Mouse (Mus musculus): ENCODE results near the gene Klhl25.
"Not testable (repeated sequence)": the region's sequence is repeated elsewhere in the genome, so short reads cannot be mapped to it uniquely, and the experiment has no call there.

The Klhl25 gene

DNA sequence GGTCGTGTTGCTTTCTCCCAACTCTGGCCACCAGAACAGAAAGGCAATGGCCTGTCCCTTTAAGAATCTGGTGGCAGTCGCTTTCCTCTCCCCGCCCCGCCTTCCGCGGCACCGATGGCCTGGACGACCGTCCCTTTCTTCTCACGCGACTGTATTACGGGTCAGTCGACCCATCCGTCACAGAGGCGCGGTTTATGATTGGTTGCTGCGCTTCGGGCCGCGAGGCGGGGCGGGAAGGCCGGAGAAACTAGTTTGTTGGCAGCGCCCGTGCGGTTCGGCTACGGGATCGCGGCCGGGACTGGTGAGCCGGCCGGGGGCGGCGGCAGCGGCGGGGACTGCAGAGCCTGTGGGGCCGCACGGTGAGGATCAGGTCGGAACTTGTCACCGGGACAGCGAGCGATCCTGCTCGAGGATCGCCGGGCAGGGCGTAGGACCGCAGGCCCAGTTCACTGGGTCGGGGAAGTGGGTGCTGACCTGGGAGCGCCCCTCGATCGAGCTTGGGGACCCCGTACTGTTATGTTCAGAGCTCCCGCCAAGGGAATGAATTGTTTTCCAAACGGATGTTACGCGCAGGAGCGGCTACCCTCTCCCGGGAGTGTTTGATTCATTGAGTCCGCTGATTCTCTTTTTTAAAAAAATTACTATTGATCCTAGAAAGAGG is at the start of gene Klhl25:
Gene Klhl25, plus strand, starts transcription at position 196 of the 661 bp plus-strand sequence.
- peak; percentile 92 to 95 for DNase-seq (ENCODE audit: low spot score in 2 of 2)

DNA sequence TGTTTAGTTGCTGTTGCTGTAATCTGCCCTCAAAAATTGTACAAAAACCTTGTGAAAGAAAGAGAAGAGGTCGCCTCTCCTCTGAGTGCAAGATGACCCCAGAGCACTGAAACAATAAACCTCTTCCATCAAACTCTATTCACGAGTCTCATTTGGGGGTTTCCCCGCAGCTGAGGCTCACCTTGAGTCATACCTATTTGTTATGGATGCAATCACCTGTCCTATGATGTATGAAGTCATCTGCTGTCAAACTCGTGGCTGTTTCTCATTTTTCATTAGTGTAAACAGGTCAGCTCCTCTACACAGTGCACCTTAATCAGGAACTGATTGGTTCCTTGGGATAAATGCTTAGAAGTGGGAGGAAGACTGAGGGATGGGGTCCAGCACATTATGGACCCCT is 47.6 kb upstream of the Klhl25 start:
- DNase-seq (ENCODE audit: low spot score in 2 of 2): no peak

DNA sequence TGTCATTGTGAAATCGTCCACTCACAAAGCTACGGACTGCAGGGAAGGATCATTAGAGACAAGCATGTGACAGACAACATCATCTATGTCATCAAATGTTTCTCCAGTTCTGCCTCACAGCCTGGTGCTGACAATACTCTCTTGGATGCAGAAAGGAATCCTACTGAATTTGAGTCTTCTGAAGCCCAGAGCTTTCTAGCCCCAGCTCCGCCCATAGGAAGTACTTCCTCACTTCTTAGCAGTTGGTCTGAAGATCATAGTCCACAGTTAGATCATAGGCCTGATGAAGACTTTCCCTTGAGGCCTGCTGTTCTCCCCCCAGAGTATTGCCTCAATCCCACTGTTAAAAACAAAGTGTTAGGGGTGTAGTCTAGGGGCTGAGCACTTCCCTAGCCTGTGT is 47.1 kb upstream of the Klhl25 start:
- no peak for DNase-seq (ENCODE audit: low spot score in 2 of 2)

DNA sequence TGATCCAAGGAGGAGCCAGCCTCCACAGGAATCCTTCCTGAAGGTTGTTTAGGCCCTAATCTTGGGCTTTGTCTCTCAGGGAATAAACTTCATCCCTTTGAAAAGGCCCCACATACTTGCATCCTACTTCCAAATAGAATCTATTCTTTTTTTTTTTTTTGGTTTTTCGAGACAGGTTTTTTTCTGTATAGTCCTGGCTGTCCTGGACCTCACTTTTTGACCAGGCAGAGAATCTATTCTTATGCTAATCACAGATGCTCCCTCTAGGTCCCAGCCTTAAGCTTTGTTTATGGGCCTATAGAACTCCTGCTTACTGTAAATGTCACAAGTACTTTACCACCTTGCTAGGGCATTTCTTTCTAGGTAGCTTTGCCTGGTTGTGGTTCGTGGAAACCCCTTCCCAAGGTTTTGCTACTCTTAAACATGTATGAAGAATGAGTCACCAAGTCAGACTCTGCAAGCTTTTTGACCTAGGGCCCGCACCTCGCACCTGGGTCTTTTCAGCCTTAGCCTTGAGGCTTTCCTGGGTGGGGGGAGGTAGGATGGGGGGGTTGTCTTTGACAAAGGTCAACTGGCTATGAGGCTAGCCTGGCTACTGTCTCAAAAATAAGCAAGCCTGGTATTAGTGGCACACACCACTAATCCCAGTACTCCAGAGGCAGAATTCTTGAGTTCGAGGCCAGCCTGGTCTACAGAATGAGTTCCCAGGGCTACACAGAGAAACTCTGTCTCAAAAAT is 46.3 kb upstream of the Klhl25 start:
- no peak for DNase-seq (ENCODE audit: low spot score in 2 of 2)

DNA sequence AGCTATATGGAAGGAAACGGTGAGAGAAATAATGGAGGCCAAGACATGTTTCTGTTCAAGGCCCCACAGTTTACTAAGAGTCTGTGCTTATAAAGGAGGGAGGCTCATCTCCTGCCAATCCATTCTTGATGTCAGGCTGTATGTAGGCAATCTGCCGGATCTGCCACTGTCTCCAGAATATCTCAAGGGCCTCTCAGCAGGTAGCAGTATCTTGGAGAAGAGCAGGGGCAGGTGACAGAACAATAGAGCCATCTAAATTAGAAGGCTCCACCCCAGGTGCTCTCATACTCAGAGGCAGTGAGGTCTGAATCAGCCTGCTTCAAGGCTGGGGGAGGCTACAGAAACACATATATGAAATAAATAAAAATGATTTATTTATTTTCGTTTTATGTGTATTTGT is 45.2 kb upstream of the Klhl25 start:
- no peak for DNase-seq (ENCODE audit: low spot score in 2 of 2)

DNA sequence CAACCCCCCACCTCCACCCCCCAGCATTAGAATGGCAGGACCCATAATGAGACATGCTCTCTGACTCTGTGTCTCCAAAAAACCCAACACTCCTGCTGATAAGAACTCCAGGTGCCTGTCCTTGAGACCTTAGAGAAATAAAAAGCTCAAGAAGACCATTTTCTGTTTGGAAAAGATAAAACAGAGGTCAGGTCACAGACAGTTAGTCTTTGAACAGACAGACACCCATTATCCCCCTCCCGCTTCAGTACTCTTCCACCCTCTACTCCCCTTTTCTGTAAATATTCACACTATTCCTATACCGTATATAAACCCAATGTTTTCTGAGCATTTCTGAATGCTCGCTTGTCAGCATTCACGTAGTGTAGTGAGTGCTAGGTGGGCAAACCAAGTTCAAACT is 41.9 kb upstream of the Klhl25 start:
- no peak for DNase-seq (ENCODE audit: low spot score in 2 of 2)

DNA sequence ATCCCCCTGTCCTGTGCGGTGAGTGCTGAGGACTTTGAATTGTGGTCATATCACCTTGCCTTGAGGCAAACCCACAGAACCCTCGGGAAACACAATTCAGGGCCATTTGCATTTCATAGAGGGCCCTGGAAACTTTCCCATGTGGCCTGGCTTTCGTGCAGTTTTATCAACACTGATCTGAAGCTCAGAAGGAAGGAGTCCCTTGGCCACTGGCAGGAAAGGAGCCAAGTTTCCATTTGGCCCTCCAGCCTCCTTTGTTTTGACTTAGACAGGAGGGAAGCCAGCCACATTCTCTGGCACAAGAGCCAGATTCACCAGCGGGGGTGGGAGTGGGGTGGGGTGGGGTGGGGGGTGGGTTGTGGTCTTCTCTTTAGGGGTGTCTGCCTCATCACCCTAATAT is 41.4 kb upstream of the Klhl25 start:
- DNase-seq (ENCODE audit: low spot score in 2 of 2): peak in 1 of 2 experiments; percentile 27

DNA sequence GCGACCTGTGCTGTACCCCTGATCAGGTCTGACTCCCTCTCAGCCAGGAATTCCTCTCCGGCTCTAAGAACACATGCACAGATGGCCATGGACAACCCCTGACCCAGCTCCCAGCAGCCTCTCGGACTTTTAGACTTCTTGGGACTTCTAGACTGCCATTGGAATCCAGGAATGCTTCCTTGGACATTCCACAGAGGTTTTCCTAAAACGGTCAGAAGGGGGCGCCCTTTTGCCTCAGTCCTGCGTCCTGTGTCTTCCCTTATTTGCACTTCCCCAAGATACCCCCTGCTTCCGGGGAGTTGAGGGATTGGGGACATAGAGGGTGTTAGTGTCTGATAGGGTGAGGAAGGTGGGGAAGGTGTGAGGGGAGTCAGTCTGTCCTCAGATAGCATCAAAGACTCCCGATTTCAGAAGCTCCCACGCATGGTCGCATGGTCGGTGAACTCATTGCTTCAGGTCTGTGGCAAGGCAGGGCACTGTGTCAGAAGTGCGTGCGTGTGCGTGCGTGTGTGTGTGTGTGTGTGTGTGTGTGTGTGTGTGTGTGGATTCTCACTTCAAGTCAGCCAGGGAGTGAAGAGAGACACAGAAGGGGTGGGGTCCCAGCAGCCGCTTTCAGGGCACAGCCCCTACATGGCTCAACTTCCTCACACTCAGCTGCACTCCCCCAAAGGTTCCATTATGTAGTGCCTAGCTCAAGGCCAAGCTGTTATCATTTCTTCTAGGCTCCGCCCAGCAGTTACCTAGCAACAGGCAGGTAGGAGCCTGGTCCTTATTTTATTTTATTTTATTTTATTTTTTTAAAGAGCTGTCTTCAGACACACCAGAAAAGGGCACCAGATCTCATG is 40.4 kb upstream of the Klhl25 start:
- DNase-seq (ENCODE audit: low spot score in 2 of 2): peak in 1 of 2 experiments; percentile 15

DNA sequence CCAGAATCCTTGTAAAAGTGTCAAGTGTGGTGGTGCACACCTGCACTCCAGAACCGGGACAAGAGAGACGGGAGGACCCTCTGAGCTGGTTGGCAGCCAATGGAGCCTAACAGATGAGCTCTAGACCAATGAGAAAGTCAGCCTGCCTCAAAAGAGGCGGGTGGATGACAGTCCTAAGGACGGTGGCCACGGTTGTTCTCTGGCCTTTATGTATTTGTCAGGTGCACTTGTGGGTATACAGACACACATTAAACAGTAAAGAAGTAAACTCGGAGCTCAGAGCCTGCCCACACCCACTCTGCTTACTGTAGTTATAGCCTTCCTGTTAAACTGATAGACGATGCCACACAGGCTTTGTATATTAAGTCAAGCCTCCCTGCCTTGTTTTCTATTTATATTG is 27.4 kb upstream of the Klhl25 start:
- no peak for DNase-seq (ENCODE audit: low spot score in 2 of 2)

DNA sequence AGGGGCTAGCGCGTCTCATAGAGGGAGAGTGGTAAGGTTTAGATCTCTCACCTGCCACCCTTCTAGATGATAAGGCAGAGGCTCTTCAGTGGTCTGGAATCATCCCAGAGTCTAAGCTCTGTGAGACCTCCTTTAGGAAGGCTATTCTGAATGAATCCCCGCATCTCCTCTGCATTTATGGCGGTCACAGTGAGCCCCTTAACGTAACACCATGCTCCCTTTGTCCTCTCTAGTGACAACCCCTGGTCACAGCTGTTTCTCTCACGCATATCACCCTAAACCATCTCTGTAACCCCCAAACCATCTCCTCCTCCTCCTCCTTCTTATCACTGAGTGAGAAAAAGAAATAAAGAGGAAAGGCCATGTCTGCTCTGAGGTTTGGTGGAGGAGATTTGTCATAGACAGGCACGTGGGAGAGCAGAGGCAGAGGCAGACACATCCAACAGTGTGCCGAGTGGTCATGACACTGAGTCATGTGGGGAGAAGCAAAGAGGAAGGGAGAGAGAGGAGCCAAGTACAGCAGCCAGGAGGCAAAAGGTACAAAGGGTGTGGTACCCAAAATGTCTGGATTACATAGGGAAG is 25.9 kb upstream of the Klhl25 start:
- no peak for DNase-seq (ENCODE audit: low spot score in 2 of 2)

DNA sequence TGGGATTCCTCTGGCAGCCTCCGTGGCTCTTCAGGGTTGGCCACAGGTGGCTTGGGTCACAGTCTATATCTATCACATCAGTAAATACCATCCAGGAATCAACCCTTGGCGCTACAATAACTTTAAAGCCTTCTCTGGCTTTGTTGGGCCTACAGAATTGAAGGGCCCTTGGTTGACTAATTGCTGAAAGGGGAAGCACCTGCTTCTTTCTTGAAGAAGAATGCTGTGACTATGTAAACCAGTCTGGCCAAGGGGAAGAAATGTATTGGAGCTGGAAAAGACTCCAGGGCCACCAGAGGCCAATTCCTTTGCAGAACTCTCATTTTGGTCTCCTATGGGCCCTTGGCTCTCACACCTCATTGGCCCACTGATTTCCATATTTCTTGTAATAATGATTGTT is 25.0 kb upstream of the Klhl25 start:
- DNase-seq (ENCODE audit: low spot score in 2 of 2): no peak

DNA sequence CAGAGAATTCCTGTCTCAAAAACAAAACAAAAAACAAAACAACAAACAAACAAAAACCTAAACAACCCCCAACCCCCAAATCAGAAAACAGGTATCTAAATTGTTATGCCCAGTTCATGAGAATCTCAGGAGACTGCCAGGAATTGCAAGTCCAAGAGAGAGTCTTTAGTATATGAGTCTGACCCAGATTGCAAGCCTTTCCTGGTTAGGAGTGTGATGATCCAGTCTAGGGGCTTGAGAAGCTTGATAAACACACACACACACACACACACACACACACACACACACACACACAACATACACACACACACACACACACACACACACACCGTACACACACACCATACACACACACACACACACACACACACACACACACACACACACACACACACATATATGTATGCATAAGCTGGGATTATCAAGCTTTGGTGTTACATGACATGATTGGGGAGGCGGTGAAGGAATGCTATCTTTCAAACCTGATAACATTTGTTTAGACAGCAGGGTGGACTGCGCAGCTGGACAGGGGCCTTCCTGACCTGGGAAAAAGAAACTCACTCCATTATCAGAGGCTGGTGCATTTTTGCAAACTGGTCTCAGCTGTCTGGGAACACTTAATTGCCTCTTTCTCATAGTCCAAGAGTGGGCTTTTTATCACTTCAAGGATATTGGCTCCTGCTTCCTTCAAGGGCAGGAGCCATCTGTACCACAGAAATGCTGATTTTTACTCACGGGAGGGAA is 21.6 kb upstream of the Klhl25 start:
- no peak for DNase-seq (ENCODE audit: low spot score in 2 of 2)

DNA sequence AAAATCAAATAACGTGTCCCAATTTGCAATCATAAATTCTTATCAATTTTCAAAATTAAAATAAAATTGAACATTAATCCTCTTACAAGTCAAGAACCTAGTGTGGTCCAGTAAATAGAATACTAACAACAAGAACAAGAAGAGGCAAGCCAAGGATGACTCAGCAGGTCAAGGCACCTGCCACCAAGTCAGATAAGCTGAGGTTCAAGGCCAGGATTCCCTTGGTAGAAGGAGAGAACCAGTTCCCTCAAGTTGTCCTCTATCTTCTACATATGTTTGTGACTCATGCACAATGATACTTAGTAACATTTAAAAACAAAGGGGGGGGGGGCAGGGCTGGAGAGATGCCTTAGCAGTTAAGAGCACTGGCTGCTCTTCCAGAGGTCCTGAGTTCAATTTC is 20.8 kb upstream of the Klhl25 start:
- no peak for DNase-seq (ENCODE audit: low spot score in 2 of 2)

DNA sequence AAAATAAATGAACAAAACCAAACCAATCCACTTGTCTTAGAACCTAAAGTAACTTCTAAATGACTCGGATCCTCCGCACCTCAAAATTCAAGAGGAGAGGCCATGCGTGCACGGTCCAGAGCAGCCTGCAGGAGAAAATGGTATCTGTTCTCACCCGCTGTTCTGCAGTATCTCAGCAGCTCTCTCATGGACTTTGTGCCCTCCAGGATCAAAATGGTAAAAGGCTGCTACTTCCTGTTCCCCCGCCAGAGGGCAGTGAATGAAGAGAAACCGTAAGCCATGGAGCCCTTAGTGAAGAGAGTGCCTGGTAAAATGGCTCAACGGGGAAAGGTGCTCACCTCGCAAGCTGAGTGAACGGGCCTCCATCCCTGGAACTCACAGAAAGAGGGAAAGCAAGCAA is 20.3 kb upstream of the Klhl25 start:
- peak in 1 of 2 experiments; percentile 49 for DNase-seq (ENCODE audit: low spot score in 2 of 2)

DNA sequence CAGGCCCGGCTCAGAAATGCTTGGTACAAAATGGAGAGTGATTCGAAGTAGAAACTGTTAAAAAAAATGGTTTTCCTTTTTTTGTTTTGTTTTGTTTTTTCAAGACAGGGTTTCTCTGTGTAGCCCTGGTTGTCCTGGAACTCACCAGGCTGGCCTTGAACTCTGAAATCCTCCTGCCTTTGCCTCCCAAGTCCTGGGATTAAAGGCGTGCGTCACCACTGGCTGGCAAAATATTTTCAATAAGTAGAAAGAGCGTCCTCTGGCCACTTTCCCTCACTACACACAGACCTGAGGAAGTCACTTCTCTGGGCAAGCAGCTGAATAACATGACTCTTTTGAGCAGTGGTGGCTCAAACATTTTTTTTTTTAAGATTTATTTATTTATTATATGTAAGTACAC is 19.6 kb upstream of the Klhl25 start:
- no peak for DNase-seq (ENCODE audit: low spot score in 2 of 2)

DNA sequence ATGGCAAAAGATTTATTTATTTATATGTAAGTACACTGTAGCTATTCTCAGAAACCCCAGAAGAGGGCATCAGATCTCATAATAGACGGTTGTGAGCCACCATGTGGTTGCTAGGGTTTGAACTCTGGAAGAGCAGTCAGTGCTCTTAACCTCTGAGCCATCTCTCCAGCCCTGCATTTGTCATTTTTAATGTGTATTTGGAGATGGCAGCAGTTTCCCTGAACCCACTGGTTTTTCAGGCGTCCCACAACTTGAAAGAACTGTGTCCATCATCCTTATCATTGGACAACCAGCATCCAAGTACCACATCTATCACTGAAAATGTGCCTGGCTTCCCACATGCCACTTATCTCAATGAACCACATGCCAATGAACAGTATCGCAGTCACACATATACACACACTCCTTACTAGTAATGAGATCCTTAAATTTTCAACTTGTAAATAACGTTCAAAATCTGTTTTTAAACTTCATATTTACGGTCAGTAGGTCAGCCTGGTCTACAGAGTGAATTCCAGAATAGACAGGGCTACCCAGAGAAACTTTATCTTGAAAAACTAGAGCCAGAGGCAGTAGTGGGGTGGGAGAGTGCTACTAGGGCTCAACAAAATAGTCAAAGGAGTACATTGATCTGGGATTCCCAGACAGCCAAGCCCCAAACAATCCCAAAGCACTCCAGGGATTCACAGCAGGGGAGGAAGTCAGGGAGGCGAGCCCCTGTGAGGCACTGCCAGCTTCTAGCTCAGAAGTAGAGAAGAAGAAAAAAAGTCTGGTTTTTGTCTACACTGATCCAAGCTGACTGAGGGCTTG is 17.7 kb upstream of the Klhl25 start:
- DNase-seq (ENCODE audit: low spot score in 2 of 2): no peak

DNA sequence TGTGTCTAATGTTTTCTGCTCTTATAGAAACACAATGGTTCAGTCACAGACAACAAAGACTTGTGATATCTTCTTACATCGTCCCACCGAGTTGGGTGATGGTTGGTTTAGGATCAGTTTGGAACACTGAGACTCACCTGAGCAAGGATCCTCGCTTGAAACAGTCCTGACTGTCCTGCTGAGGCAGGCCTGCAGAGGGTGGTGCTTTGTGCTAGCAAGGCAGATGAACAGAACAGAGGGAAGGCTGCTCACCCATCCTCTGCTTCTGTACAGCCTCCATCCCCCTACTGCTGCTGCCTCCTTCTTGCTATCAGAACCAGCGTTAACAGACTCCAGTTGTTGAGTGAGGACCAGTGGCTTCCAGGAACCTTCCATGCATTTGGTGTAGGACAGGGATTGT is 14.2 kb upstream of the Klhl25 start:
- DNase-seq (ENCODE audit: low spot score in 2 of 2): not testable (repeated sequence)

DNA sequence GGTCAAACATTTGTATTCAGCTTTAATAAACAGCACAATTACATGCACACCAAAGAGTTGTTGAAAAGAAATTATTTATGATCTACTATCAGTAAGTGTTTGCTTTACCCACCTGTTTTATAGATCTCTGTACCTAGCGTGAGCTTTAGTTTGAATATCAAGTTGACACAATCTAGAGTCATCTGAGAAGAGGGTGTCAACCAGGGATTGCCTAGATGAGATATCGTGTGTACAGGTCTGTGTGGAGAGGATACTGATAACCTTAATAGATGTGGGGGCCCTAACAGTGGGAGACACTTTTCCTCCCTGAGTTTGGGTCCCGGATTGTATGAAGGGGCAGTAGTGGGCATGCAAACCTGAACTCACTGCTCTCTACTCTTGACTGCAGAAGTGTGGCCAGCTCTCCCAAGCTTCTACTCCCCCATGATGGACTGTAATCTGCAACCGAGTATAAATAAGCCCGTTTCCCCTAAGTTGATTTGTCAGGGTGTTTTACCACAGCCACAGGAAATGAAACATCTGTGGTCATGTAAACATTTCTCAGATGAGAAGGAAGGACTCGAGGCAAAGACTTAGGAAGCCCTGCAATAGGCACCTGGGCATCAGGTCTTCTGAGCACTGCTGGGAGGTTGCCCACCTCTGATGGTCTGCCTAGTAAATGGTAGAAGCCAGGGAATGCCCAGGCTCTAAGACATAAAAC is 13.0 kb upstream of the Klhl25 start:
- DNase-seq (ENCODE audit: low spot score in 2 of 2): not testable (repeated sequence)

DNA sequence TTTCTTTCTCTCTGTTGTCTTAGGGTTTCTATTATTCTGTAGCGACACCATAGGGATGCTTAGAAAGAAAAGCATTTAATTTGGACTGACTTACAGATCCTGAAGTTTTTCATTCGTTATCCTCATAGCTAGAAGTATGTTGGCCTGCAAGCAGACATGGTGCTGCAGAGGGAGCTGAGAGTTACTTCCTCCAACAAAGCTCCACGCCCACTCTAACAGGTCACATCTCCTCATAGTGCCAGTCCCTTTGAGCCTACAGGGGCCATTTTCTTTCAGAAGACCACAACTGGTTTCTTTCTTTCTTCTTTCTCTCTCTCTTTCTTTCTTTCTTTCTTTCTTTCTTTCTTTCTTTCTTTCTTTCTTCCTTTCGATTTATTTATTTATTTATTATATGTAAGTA is 8.0 kb upstream of the Klhl25 start:
- DNase-seq (ENCODE audit: low spot score in 2 of 2): no peak

DNA sequence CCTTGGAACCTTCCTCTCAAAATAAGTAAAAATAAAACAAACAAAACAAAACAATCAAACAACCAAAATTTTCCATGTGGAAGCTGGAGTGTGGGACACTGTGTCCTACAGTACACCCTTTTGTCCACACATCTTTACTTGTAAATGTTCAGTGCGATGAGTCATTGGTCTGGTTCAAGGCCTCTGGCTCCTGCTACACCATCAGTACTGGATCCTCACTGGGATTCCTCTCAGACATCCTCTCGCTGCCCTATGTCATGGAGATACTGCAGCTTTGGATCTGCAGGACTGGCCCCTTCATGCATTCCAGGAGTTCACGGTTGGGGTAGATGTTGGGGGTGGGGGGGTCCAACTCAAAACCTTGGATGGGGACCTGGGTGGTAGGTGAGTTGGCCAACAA is 5.8 kb upstream of the Klhl25 start:
- DNase-seq (ENCODE audit: low spot score in 2 of 2): no peak

Data from frontal cortex, postnatal 10 days (tissue).